Mouse (Mus musculus) embryonic fibroblast, embryonic 13.5 days (primary cell): ENCODE results near the gene Fchsd2.

Source experiments
- CTCF ChIP-seq: IDR thresholded peaks from 2 replicates; pipeline ENCODE4 v1.5.1; 2011; ENCODE audit warnings: mild to moderate bottlenecking, control low read depth, low read length, moderate library complexity, borderline replicate concordance; ENCODE audit not compliant: insufficient read depth
- POLR2A ChIP-seq: IDR thresholded peaks from 2 replicates; pipeline ENCODE4 v1.6.1; 2011; ENCODE audit warnings: low read depth, mild to moderate bottlenecking, control low read depth, low read length, moderate library complexity

- no peak for TF ChIP-seq CTCF
- TF ChIP-seq POLR2A: no peak
Observed at GRCm38 (mm10) chr7:101301361-101301880, 208.8 kb downstream of the Fchsd2 start.
